Mouse (Mus musculus): Measurements from ENCODE around the gene Gm853. TPM values are rescaled to one million over a fixed set of nuclear protein-coding genes. Genes with fewer than 3 reads are reported as not detected.

Gm853 gene
- polyA plus RNA-seq, 1 experiment from 2014 or later = 0.84 TPM

DNA sequence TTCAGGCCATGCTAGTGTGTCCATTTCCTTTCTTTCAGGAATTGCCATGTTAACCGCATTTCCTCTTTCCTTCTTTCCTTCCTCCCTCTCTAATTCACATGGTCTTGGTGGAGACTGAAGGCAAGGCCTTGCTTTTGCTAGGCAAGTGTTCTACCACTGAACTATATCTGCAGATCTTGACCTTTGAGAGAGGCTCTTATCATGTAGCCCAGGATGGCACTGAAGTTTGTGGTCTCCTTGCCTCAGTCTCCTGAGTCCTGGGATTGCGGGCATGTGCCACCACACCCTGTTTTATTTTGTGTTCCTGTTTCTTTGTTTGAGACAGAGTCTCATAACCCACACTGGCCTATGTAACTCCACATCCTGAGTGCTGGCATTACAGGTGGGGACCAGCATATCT, 10.3 kb downstream of the Gm853 start:
- Histone ChIP-seq H3K9me3 (peaks cover 13% of the 10 kb centered on the region; the same call in 1 of the 2 replicates), H3K27ac (no peak overlapping the region), H3K27me3 (ENCODE audit: insufficient read depth, poor library complexity, severe bottlenecking) (no peaks in the 10 kb centered on the region), H3K4me1 (replicated peaks) (no peaks in the 10 kb centered on the region; the same call in 1 of the 2 replicates), H3K4me3 (no peak overlapping the region), H3K36me3 (no peaks in the 10 kb centered on the region)
- WGBS = 93% methylated on average over 2 of the region's 2 CpGs
- no peak for DNase-seq (ENCODE audit: low spot score)

- peaks cover 22% of the 10 kb centered on the region for H3K27me3 ChIP-seq (ENCODE audit: insufficient read depth, poor library complexity, severe bottlenecking)
- peaks cover 17% of the 10 kb centered on the region; the same call in 1 of the 2 replicates for H3K9me3 ChIP-seq
- peak overlapping the region; percentile 54; the same call in 1 of the 2 replicates for H3K27ac ChIP-seq
- peaks cover 8% of the 10 kb centered on the region for H3K4me1 ChIP-seq (replicated peaks)
- peak; percentile 89 for DNase-seq (ENCODE audit: low spot score)
- H3K4me3 ChIP-seq = peak overlapping the region; percentile 48
- H3K36me3 ChIP-seq = no peaks in the 10 kb centered on the region
- 19% methylated on average over 35 of the region's 35 CpGs for WGBS
Observed at GRCm38 (mm10) chr4:130198694-130199670, 23.2 kb downstream of the Gm853 start.

GRCm38 (mm10) chr4:130196542-130196941, 25.7 kb downstream of the Gm853 start:
- Histone ChIP-seq H3K27me3 (ENCODE audit: insufficient read depth, poor library complexity, severe bottlenecking) (peaks cover 21% of the 10 kb centered on the region), H3K9me3 (no peaks in the 10 kb centered on the region), H3K4me3 (no peak overlapping the region), H3K36me3 (no peaks in the 10 kb centered on the region), H3K27ac (no peak overlapping the region), H3K4me1 (replicated peaks) (peaks cover 8% of the 10 kb centered on the region)
- DNase-seq (ENCODE audit: low spot score) = no peak
- WGBS = 90% methylated on average over 8 of the region's 8 CpGs

DNA sequence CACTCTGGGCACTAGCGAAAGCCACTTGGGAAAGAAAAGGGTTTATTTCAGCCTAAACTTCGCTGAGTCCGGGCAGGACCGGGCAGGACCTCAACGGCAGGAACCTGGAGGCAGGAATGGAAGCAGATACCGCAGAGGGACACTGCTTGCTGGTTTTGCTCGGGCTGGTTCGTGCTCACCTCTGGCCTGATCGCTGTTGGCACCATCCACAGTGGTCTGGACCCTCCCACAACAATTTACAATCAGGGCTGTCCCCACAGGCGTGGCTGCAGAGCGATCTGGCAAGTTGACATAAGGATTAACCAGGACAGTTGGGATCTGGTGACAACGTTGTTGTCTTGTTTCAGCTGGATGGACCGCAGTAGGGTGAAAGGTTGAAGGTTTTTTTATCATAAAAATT, 26.3 kb downstream of the Gm853 start:
- no peak for DNase-seq (ENCODE audit: low spot score)
- H3K27ac ChIP-seq = no peak overlapping the region
- H3K9me3 ChIP-seq = no peaks in the 10 kb centered on the region
- H3K4me1 ChIP-seq (replicated peaks) = peaks cover 8% of the 10 kb centered on the region
- H3K27me3 ChIP-seq (ENCODE audit: insufficient read depth, poor library complexity, severe bottlenecking) = peaks cover 18% of the 10 kb centered on the region
- no peak overlapping the region for H3K4me3 ChIP-seq
- H3K36me3 ChIP-seq = no peaks in the 10 kb centered on the region
- 74% methylated on average over 13 of the region's 13 CpGs for WGBS

GRCm38 (mm10) chr4:130192266-130192665, 29.9 kb downstream of the Gm853 start:
- Histone ChIP-seq H3K4me1 (replicated peaks) (no peaks in the 10 kb centered on the region; the same call in 1 of the 2 replicates), H3K4me3 (no peak overlapping the region), H3K27ac (no peak overlapping the region), H3K36me3 (no peaks in the 10 kb centered on the region), H3K27me3 (ENCODE audit: insufficient read depth, poor library complexity, severe bottlenecking) (no peaks in the 10 kb centered on the region), H3K9me3 (no peaks in the 10 kb centered on the region)
- WGBS = 79% methylated on average over 9 of the region's 9 CpGs
- DNase-seq (ENCODE audit: low spot score) = no peak

DNA sequence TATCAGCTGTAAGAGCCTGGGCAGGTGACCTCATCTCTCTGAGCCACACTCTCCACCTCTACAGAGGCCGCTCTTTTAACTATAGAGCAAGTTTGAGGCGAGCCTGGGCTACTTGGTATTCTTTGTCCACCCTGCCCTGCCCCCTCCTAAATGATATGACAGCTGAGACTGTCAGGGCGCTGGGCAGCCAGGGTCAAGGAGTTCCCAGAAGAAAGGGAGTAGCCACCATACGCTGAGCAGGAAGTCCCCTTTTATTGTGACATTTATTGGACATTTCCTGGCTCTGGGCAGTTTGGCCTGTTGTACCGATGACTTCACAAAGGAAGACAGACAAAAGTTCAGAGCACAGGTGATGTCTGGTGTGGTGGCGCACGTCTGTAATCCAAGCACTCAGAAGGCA, 32.6 kb downstream of the Gm853 start:
- Histone ChIP-seq H3K4me3 (no peak overlapping the region), H3K27ac (no peak overlapping the region), H3K27me3 (ENCODE audit: insufficient read depth, poor library complexity, severe bottlenecking) (peaks cover 4% of the 10 kb centered on the region; the same call in 1 of the 2 replicates), H3K4me1 (replicated peaks) (no peaks in the 10 kb centered on the region; the same call in 1 of the 2 replicates), H3K9me3 (no peaks in the 10 kb centered on the region), H3K36me3 (no peaks in the 10 kb centered on the region)
- no peak for DNase-seq (ENCODE audit: low spot score)
- WGBS = 71% methylated on average over 7 of the region's 7 CpGs

GRCm38 (mm10) chr4:130188806-130189297, 33.3 kb downstream of the Gm853 start:
- no peaks in the 10 kb centered on the region for H3K36me3 ChIP-seq

GRCm38 (mm10) chr4:130186891-130187290, 35.3 kb downstream of the Gm853 start:
- H3K27me3 ChIP-seq (ENCODE audit: insufficient read depth, poor library complexity, severe bottlenecking) = peaks cover 4% of the 10 kb centered on the region; the same call in 1 of the 2 replicates
- DNase-seq (ENCODE audit: low spot score) = no peak
- 91% methylated on average over 12 of the region's 12 CpGs for WGBS
- H3K27ac ChIP-seq = no peak overlapping the region
- H3K4me1 ChIP-seq (replicated peaks) = no peaks in the 10 kb centered on the region; the same call in 1 of the 2 replicates
- H3K4me3 ChIP-seq = no peak overlapping the region
- no peaks in the 10 kb centered on the region for H3K36me3 ChIP-seq
- H3K9me3 ChIP-seq = no peaks in the 10 kb centered on the region

More at GRCm38 (mm10) chr4:130188806-130189297, 33.3 kb downstream of the Gm853 start:
- Histone ChIP-seq H3K27me3 (ENCODE audit: insufficient read depth, poor library complexity, severe bottlenecking) (peaks cover 4% of the 10 kb centered on the region; the same call in 1 of the 2 replicates), H3K9me3 (no peaks in the 10 kb centered on the region), H3K27ac (no peak overlapping the region), H3K4me1 (replicated peaks) (no peaks in the 10 kb centered on the region; the same call in 1 of the 2 replicates), H3K4me3 (peak overlapping the region; percentile 30)
- DNase-seq (ENCODE audit: low spot score) = peak; percentile 83
- WGBS = 2% methylated on average over 13 of the region's 13 CpGs

- Histone ChIP-seq H3K9me3 (no peaks in the 10 kb centered on the region), H3K27ac (no peak overlapping the region), H3K27me3 (ENCODE audit: insufficient read depth, poor library complexity, severe bottlenecking) (peaks cover 8% of the 10 kb centered on the region; the same call in 1 of the 2 replicates), H3K4me3 (no peak overlapping the region), H3K36me3 (no peaks in the 10 kb centered on the region), H3K4me1 (replicated peaks) (peaks cover under 1% of the 10 kb centered on the region; the same call in 1 of the 2 replicates)
- no peak for DNase-seq (ENCODE audit: low spot score)
- 84% methylated on average over 9 of the region's 9 CpGs for WGBS
Observed at GRCm38 (mm10) chr4:130186450-130186849, 35.8 kb downstream of the Gm853 start.

- WGBS = 90% methylated on average over 5 of the region's 5 CpGs
- DNase-seq (ENCODE audit: low spot score) = no peak
Observed at GRCm38 (mm10) chr4:130183879-130184278, 38.3 kb downstream of the Gm853 start.

DNA sequence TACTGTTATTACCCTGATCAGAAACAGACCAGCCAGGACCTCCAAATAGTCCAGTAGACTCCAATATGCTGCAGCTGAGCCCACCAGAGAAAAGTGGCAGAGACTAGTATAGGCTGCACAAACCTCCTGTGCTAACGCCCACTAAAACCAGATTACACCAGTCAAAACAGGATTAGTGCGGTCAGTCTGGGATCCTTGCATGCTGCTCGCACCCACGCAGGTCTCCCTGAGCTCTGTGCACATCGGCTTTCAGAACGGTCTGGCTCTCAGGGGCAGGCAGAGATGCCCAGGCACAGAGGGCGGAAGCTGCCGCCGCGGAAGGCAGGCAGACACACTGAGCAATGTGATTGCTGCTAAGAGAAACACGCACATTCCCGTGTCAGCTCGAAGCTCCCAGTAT, 39.2 kb downstream of the Gm853 start:
- H3K27me3 ChIP-seq (ENCODE audit: insufficient read depth, poor library complexity, severe bottlenecking) = peaks cover 12% of the 10 kb centered on the region
- 86% methylated on average over 13 of the region's 13 CpGs for whole genome bisulfite sequencing
- no peak overlapping the region for H3K27ac ChIP-seq
- no peak overlapping the region for H3K4me3 ChIP-seq
- DNase-seq (ENCODE audit: low spot score) = no peak
- no peaks in the 10 kb centered on the region for H3K36me3 ChIP-seq
- no peaks in the 10 kb centered on the region for H3K9me3 ChIP-seq
- 0 out of 2 replicates have a peak, but pooled peaks cover 5% of the 10 kb centered on the region for H3K4me1 ChIP-seq (replicated peaks)

More at GRCm38 (mm10) chr4:130183879-130184278, 38.3 kb downstream of the Gm853 start:
- Histone ChIP-seq H3K27me3 (ENCODE audit: insufficient read depth, poor library complexity, severe bottlenecking) (peaks cover 12% of the 10 kb centered on the region), H3K9me3 (no peaks in the 10 kb centered on the region), H3K4me1 (replicated peaks) (peaks cover 5% of the 10 kb centered on the region; the same call in 1 of the 2 replicates), H3K27ac (no peak overlapping the region), H3K36me3 (no peaks in the 10 kb centered on the region), H3K4me3 (no peak overlapping the region)

GRCm38 (mm10) chr4:130181886-130182285, 40.3 kb downstream of the Gm853 start:
- H3K9me3 ChIP-seq = no peaks in the 10 kb centered on the region
- H3K4me1 ChIP-seq (replicated peaks) = peaks cover 15% of the 10 kb centered on the region; the same call in 1 of the 2 replicates
- DNase-seq (ENCODE audit: low spot score) = no peak
- no peaks in the 10 kb centered on the region for H3K36me3 ChIP-seq
- 82% methylated on average over 4 of the region's 4 CpGs for WGBS
- no peak overlapping the region for H3K27ac ChIP-seq
- no peak overlapping the region for H3K4me3 ChIP-seq
- H3K27me3 ChIP-seq (ENCODE audit: insufficient read depth, poor library complexity, severe bottlenecking) = peaks cover 22% of the 10 kb centered on the region
